Mouse (Mus musculus) CH12.LX (cell line): Measurements from ENCODE around the gene Pigw. TPM values are rescaled to one million over a fixed set of nuclear protein-coding genes. Genes with fewer than 3 reads are reported as not detected.
"Not testable (repeated sequence)": the region's sequence is repeated elsewhere in the genome, so short reads cannot be mapped to it uniquely, and the experiment has no call there.

Source experiments
- DNase-seq: peaks from one replicate; pipeline ENCODE4 v3.0.0-alpha.2; 2013; ENCODE audit errors: extremely low read depth
- H3K27ac ChIP-seq: 2 replicates; pipeline ENCODE4 v1.5.1; 2012; ENCODE audit warnings: low read depth, mild to moderate bottlenecking, control low read depth, moderate library complexity; ENCODE audit not compliant: insufficient read depth
- H3K27me3 ChIP-seq: replicated peaks from 2 replicates; pipeline ENCODE3; 2012; ENCODE audit warnings: inconsistent platforms
- H3K36me3 ChIP-seq, 2 experiments: replicated peaks in 1 of 2; 2 replicates each; pipeline versions ENCODE3 to v1.6.1; 2012; ENCODE audit warnings: inconsistent platforms in 1 of 2, low read length in 1 of 2, mild to moderate bottlenecking in 1 of 2, mixed read lengths in 1 of 2, moderate library complexity in 1 of 2; ENCODE audit not compliant: control insufficient read depth in 1 of 2, insufficient read depth in 1 of 2
- H3K4me1 ChIP-seq, 2 experiments: 2 replicates each; pipeline ENCODE4 v1.6.1; 2012; ENCODE audit warnings: inconsistent platforms in 1 of 2, moderate library complexity in 1 of 2; ENCODE audit not compliant: insufficient read depth in 2 of 2, control insufficient read depth in 1 of 2
- H3K4me2 ChIP-seq: 2 replicates; pipeline ENCODE4 v1.6.1; 2012; ENCODE audit warnings: low read depth, mild to moderate bottlenecking, control low read depth; ENCODE audit not compliant: poor library complexity, insufficient read depth, severe bottlenecking
- H3K4me3 ChIP-seq, 3 experiments: fragments of 150-350 bp in 1 of 3; sonication (generic) in 1 of 3; replicated peaks in 1 of 3; 2 replicates each; pipeline versions ENCODE3 to v1.5.1; 2011 to 2012; ENCODE audit warnings: low read depth in 2 of 3, low read length in 2 of 3, mild to moderate bottlenecking in 2 of 3, moderate library complexity in 2 of 3, control low read depth in 1 of 3, improper control_type of control experiment in 1 of 3, inconsistent platforms in 1 of 3, mixed read lengths in 1 of 3; ENCODE audit not compliant: poor library complexity in 1 of 3
- H3K79me2 ChIP-seq: replicated peaks from 2 replicates; pipeline ENCODE4 v1.6.1; 2012; ENCODE audit warnings: mild to moderate bottlenecking, moderate library complexity; ENCODE audit not compliant: control insufficient read depth, poor library complexity, insufficient read depth, severe bottlenecking; ENCODE audit errors: extremely low read depth
- H3K9ac ChIP-seq: 2 replicates; pipeline ENCODE4 v1.6.1; 2012; ENCODE audit warnings: low read depth, mild to moderate bottlenecking, control low read depth, moderate library complexity; ENCODE audit not compliant: insufficient read depth
- H3K9me3 ChIP-seq: replicated peaks from 2 replicates; pipeline ENCODE3; 2012; ENCODE audit warnings: low read length, inconsistent platforms, mixed read lengths
- CTCF ChIP-seq, 2 experiments: IDR thresholded peaks in 1 of 2; conservative IDR thresholded peaks in 1 of 2; 2 replicates each; pipeline ENCODE4 v1.5.1; 2011 to 2012; ENCODE audit warnings: low read depth in 2 of 2, low read length in 2 of 2, improper control_type of control experiment in 1 of 2, inconsistent platforms in 1 of 2, mild to moderate bottlenecking in 1 of 2, moderate library complexity in 1 of 2
- ELF1 ChIP-seq: IDR thresholded peaks from 2 replicates; pipeline ENCODE4 v1.6.1; 2014; ENCODE audit warnings: low read depth, mild to moderate bottlenecking, inconsistent platforms, low read length, improper control_type of control experiment
- EP300 ChIP-seq: IDR thresholded peaks from 2 replicates; pipeline ENCODE4 v1.6.1; 2011; ENCODE audit warnings: low read length, improper control_type of control experiment
- ETS1 ChIP-seq: conservative IDR thresholded peaks from 2 replicates; pipeline ENCODE4 v1.6.1; 2012; ENCODE audit warnings: low read depth, mild to moderate bottlenecking, inconsistent platforms, low read length, improper control_type of control experiment, moderate library complexity
- GABPA ChIP-seq: IDR thresholded peaks from 2 replicates; pipeline ENCODE4 v1.6.1; 2012; ENCODE audit warnings: low read depth, low read length, improper control_type of control experiment, inconsistent platforms; ENCODE audit not compliant: insufficient replicate concordance
- HCFC1 ChIP-seq: IDR thresholded peaks from 2 replicates; pipeline ENCODE4 v1.6.1; 2012; ENCODE audit warnings: low read depth, mild to moderate bottlenecking, inconsistent platforms, low read length, improper control_type of control experiment
- KAT2A ChIP-seq: IDR thresholded peaks from 2 replicates; pipeline ENCODE4 v1.6.1; 2012; ENCODE audit warnings: low read length, improper control_type of control experiment, inconsistent platforms; ENCODE audit not compliant: insufficient replicate concordance
- MAFK ChIP-seq: IDR thresholded peaks from 2 replicates; pipeline ENCODE4 v1.6.1; 2011; ENCODE audit warnings: low read length, improper control_type of control experiment; ENCODE audit not compliant: insufficient replicate concordance
- MAX ChIP-seq: IDR thresholded peaks from 2 replicates; pipeline ENCODE4 v1.6.1; 2011; ENCODE audit warnings: low read length, improper control_type of control experiment
- MEF2A ChIP-seq: IDR thresholded peaks from 2 replicates; pipeline ENCODE4 v1.6.1; 2014; ENCODE audit warnings: low read depth, mild to moderate bottlenecking, inconsistent platforms, low read length, improper control_type of control experiment, borderline replicate concordance
- MYC ChIP-seq: IDR thresholded peaks from 2 replicates; pipeline ENCODE4 v1.6.1; 2011; ENCODE audit warnings: low read depth, mild to moderate bottlenecking, improper control_type of control experiment, low read length
- NRF1 ChIP-seq: IDR thresholded peaks from 2 replicates; pipeline ENCODE4 v1.6.1; 2014; ENCODE audit warnings: low read depth, mild to moderate bottlenecking, inconsistent platforms, low read length, improper control_type of control experiment, moderate library complexity
- RCOR1 ChIP-seq: conservative IDR thresholded peaks from 2 replicates; pipeline ENCODE4 v1.6.1; 2012; ENCODE audit warnings: low read depth, mild to moderate bottlenecking, inconsistent platforms, low read length, improper control_type of control experiment
- SIN3A ChIP-seq: IDR thresholded peaks from 2 replicates; pipeline ENCODE4 v1.6.1; 2012; ENCODE audit warnings: low read length, improper control_type of control experiment, inconsistent platforms
- SMC3 ChIP-seq: IDR thresholded peaks from 2 replicates; pipeline ENCODE4 v1.6.1; 2011; ENCODE audit warnings: low read depth, low read length, improper control_type of control experiment
- TCF12 ChIP-seq: IDR thresholded peaks from 2 replicates; pipeline ENCODE4 v1.6.1; 2014; ENCODE audit warnings: low read depth, mild to moderate bottlenecking, inconsistent platforms, low read length, improper control_type of control experiment
- UBTF ChIP-seq: IDR thresholded peaks from 2 replicates; pipeline ENCODE4 v1.6.1; 2012; ENCODE audit warnings: low read depth, mild to moderate bottlenecking, inconsistent platforms, low read length, improper control_type of control experiment, moderate library complexity
- USF1 ChIP-seq: IDR thresholded peaks from 2 replicates; pipeline ENCODE4 v1.6.1; 2014; ENCODE audit warnings: low read depth, mild to moderate bottlenecking, inconsistent platforms, low read length, improper control_type of control experiment
- ZMIZ1 ChIP-seq: IDR thresholded peaks from 2 replicates; pipeline ENCODE4 v1.6.1; 2012; ENCODE audit warnings: low read depth, mild to moderate bottlenecking, inconsistent platforms, low read length, improper control_type of control experiment
- ZNF384 ChIP-seq: IDR thresholded peaks from 2 replicates; pipeline ENCODE4 v1.6.1; 2012; ENCODE audit warnings: low read depth, low read length, improper control_type of control experiment, inconsistent platforms
- dilution Hi-C: fragments of 300-500 bp; cut with MboI; formaldehyde crosslinking; loops from 2 replicates; pipeline ENCODE4 v1.14.3; 2020; ENCODE audit warnings: low sequenced_read_pairs; ENCODE audit not compliant: extremely low pct_unique_long_range_greater_than_20kb, extremely low pct_ligation_motif_present
- in situ Hi-C: fragments of 300-500 bp; cut with MboI; formaldehyde crosslinking; loops from 3 replicates; pipeline ENCODE4 v1.14.3; 2019; ENCODE audit warnings: low sequenced_read_pairs, low pct_ligation_motif_present, low pct_unique_long_range_greater_than_20kb, mixed read lengths
- polyA plus RNA-seq: library from polyadenylated mRNA; unstranded; fragments of >175 nt; gene quantifications from 2 replicates; pipeline ENCODE4 v1.2.1, GENCODE M21; 2012; ENCODE audit warnings: low read depth; ENCODE audit not compliant: insufficient read length
- total RNA-seq, 2 experiments: library from RNA; depleted of rRNA; stranded (reverse); fragments of 300-350 nt in 1 of 2; fragments of >200 nt in 1 of 2; gene quantifications; 2 replicates each; pipeline ENCODE4 v1.2.3; 2012 to 2014

Pigw gene
- total and polyA plus RNA-seq, 3 experiments: 5.7 to 9.2 (median 6.5) TPM

- Histone ChIP-seq H3K9ac (peak overlapping the region; percentile 96), H3K36me3 (peaks cover 27 to 60% of the 10 kb centered on the region in 2 experiments), H3K4me3 (peak overlapping the region; percentile 83 to 97 (median 88)), H3K27me3 (no peaks in the 10 kb centered on the region), H3K4me1 (peaks cover 5 to 42% of the 10 kb centered on the region in 2 experiments; a peak in 3 of 4 replicates), H3K9me3 (no peaks in the 10 kb centered on the region), H3K4me2 (peak overlapping the region; percentile 75), H3K27ac (no peak overlapping the region), H3K79me2 (peaks cover 24% of the 10 kb centered on the region)
- in situ Hi-C loops: no loop called here
- dilution Hi-C loops: no loop called here
- peak; percentile 45 for DNase-seq
- TF ChIP-seq ZNF384: no peak
- no peak for TF ChIP-seq GABPA
- TF ChIP-seq HCFC1: no peak
- peak; percentile 10 to 54; a peak in 2 of 4 replicates for TF ChIP-seq CTCF (conservative IDR thresholded peaks at IDR 0.05 in 1 of 2, IDR thresholded peaks at IDR 0.05 in 1 of 2; ENCODE audit: low read depth in 2 of 2, low read length in 2 of 2)
- TF ChIP-seq SIN3A: no peak; the same call in 1 of the 2 replicates
- TF ChIP-seq UBTF: no peak
- no peak for TF ChIP-seq TCF12
- no peak for TF ChIP-seq ZMIZ1
- no peak for TF ChIP-seq MEF2A
- TF ChIP-seq ELF1: 0 out of 2 replicates have a peak, but pooled peaks have one; percentile 14
- no peak for TF ChIP-seq RCOR1
- no peak for TF ChIP-seq EP300
- no peak for TF ChIP-seq MAFK
- TF ChIP-seq USF1: no peak
Measured at GRCm38 (mm10) chr11:84880465-84880961, 428 bp upstream of the Pigw start.

DNA sequence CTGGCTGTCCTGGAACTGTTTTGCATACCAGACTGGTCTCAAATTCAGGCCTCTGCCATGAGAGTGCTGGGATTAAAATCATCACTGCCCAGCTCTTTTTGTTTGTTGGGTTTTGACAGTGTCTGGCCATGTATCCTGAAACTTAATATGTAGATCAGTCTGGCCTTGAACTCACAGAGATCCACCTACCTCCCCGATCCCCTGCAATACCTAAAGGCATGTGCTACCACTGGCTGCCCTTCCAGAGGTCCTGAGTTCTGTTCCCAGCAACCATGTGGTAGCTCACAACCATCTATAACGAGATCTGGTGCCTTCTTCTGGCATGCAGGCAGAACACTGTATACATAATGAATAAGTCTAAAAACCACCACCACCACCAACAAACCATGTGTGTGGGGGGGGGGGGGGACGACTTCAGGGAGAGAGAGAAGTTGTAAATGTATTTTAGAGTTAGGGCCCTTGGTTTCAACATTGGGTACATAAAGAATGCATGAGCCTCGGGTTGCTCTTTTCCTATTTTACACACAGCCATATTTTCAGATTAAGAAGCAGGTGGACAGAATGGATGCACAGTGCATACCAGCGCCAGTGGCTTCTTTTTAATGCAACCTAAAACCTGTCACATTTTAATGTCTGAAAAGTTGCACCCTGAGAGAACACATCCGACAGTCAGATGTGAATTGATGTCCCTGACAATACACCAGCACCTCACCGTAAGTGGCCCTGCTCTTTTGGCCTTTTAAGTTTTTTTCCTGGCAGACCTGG lies 896 bp downstream of the Pigw start:
- H3K4me2 ChIP-seq: peak overlapping the region; percentile 68
- H3K36me3 ChIP-seq: peaks cover 19 to 55% of the 10 kb centered on the region in 2 experiments
- H3K27ac ChIP-seq: peak overlapping the region; percentile 66
- peaks cover 24% of the 10 kb centered on the region for H3K79me2 ChIP-seq
- peak; percentile 29 for DNase-seq
- peaks cover 5 to 42% of the 10 kb centered on the region in 2 experiments; a peak in 3 of 4 replicates for H3K4me1 ChIP-seq
- no peaks in the 10 kb centered on the region for H3K9me3 ChIP-seq
- in situ Hi-C loops: loop anchor here (5.0 kb wide), 1 partner anchor 38 kb away; the partner anchor contains the start of gene Znhit3
- H3K9ac ChIP-seq: peak overlapping the region; percentile 96
- peak; percentile 60 for TF ChIP-seq MYC
- no peak for TF ChIP-seq HCFC1
- no peak for TF ChIP-seq ETS1
- no peak for TF ChIP-seq MAX
- no peak for TF ChIP-seq KAT2A
- no peak for TF ChIP-seq SMC3
- no peak for TF ChIP-seq NRF1
- H3K4me3 ChIP-seq: peak overlapping the region; percentile 83 to 97 (median 88)
- dilution Hi-C loops: no loop called here
- H3K27me3 ChIP-seq: no peaks in the 10 kb centered on the region

DNA sequence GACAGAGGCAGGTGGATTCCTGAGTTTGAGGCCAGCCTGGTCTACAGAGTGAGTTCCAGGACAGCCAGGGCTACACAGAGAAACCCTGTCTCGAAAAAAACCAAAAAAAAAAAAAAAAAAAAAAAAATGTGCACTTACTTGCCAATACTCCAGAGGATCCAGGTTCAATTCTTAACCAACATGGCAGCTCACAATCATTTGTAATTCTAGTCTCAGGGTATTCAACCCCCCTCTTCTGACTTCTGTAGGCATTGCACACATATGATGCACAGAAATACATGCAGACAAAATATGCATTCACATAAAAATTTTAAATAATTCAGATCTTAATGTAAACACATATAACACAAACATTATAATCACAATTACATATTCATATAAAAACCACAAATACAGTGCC lies 4.1 kb downstream of the Pigw start:
- H3K4me2 ChIP-seq, DNase-seq, H3K4me3 ChIP-seq, H3K9ac ChIP-seq, dilution Hi-C loops, H3K9me3 ChIP-seq, H3K27me3 ChIP-seq, H3K27ac ChIP-seq: not testable (repeated sequence)
- H3K79me2 ChIP-seq: peaks cover 21% of the 10 kb centered on the region
- peaks cover 11 to 41% of the 10 kb centered on the region in 2 experiments for H3K36me3 ChIP-seq
- peaks cover 0 to 44% of the 10 kb centered on the region in 2 experiments; a peak in 2 of 4 replicates for H3K4me1 ChIP-seq
- in situ Hi-C loops: loop anchor here (5.0 kb wide), 1 partner anchor 41 kb away; the partner anchor contains the start of gene Znhit3
